Mouse (Mus musculus) gastrocnemius, adult 18-20 months (tissue): ENCODE results near the gene Ggcx. TPM values are rescaled to one million over a fixed set of nuclear protein-coding genes. Genes with fewer than 3 reads are reported as not detected.
A peak's percentile ranks its signal among the peaks of the same experiment; 100 is the strongest.

ENCODE experiments used
- DNase-seq: peaks from one replicate; pipeline ENCODE4 v3.0.0; 2021; ENCODE audit warnings: low spot score
- long read RNA-seq, 2 experiments: library from polyadenylated mRNA; stranded (forward); transcript quantifications; one replicate each; pipeline ENCODE4 v2.0.0; 2021
- total RNA-seq, 2 experiments: library from RNA; stranded (reverse); gene quantifications; 2 replicates each; pipeline ENCODE4 v1.2.3; 2021

Ggcx gene
- 10 to 100 TPM; 12.2 to 12.7 TPM for total RNA-seq
- long read RNA-seq, experiment 1, partial matches to known transcripts, result 1 of 8 reads
- long read RNA-seq, experiment 1, other reads (novel, unspliced or antisense), result 3 of 8 reads
- long read RNA-seq, experiment 2, partial matches to known transcripts, result 0 of 5 reads
- long read RNA-seq, experiment 2, other reads (novel, unspliced or antisense), result 1 of 5 reads

- DNase-seq, result peak; percentile 97
Observed at GRCm38 (mm10) chr6:72414076-72414756, at the start of gene Ggcx. Ggcx (plus strand) TSS chr6:72414308.

DNA sequence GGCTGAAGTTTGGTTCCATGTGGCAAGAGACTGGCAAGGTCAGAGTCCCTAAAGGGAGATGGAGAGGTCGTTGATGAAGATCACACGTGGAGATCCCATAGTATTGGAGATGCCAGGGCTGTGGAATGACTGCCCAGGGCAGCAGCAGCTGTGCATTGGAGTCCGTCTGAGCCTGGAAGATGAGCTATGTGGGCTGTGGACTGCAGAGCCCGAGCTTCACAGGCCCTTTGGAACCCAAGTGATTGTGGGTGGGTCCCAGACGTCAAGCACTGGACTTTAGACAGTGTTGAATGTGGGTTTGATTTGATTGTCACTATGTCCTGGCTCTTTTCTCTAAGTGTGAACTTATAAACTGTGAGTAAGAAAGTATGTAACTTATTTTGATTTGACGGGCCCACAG, 49.1 kb upstream of the Ggcx start:
- no peak for DNase-seq

GRCm38 (mm10) chr6:72366304-72366703, 47.8 kb upstream of the Ggcx start:
- no peak for DNase-seq

GRCm38 (mm10) chr6:72366844-72367443, 47.2 kb upstream of the Ggcx start, which contains the start of gene Rnf181:
Rnf181 (minus strand) TSS chr6:72366956.
- no peak for DNase-seq

DNA sequence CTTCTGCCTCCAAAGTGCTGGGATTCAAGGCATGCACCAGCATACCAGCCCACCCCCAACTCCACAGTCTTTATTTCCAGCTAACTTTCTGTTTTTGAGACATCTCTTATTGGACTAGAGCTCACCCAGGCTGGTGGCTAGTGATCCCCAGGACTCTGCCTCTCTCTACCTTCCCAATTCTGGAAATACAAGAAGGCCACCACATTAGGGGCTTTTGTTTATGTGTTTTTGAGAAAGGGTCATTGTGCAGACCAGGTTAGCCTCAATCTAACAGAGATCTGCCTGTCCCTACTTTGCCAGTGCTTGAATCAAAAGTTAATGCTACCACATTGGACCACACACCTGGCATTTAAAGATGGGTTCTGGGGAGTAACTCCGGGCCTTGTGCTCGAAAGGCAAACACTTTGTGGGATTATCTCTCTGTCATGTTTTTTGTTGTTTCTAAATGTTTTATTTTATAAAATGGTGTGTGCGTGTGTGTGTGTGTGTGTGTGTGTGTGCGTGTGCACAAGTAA, 46.6 kb upstream of the Ggcx start:
- no peak for DNase-seq

DNA sequence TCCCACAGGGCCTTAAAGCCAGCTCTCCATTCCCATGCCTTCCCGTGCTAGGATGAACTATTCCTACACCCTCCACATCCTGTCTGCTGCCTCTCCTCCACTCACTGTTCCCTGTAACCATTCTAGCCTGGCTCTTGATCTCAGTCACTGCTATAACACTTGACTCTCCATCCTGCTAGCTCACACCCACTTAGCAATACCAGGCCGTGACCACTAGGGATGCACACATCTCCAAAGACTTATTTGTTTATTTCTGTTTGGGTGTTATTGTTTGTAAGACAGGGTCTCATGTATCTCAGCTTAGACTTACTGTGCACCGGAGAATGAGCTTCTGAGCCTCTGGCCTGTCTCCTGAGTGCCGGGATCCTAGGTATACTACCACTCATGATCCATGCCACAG, 44.6 kb upstream of the Ggcx start:
- no peak for DNase-seq

- DNase-seq, result no peak
Observed at GRCm38 (mm10) chr6:72370091-72370490, 44.0 kb upstream of the Ggcx start.

DNA sequence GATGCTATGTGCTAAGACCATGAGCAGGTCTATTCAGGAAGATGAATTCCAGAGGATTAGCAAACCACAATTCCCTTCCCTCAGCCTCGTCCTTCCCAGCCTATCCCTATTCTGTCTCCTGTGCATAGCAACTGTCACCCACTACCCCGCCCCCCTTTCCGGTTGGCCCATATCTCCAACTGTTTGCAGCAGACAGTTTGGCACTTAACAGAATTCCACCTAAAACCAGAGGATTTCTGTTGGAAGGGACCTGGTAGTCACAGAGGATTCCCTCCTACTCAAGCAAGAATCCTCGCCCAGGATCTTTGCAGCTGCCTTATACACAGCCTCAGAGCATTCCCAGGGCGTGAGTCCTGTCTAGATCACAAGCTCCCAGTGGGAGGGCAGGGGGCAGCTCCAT, 43.0 kb upstream of the Ggcx start:
- no peak for DNase-seq

GRCm38 (mm10) chr6:72371571-72371970, 42.5 kb upstream of the Ggcx start:
- no peak for DNase-seq

DNA sequence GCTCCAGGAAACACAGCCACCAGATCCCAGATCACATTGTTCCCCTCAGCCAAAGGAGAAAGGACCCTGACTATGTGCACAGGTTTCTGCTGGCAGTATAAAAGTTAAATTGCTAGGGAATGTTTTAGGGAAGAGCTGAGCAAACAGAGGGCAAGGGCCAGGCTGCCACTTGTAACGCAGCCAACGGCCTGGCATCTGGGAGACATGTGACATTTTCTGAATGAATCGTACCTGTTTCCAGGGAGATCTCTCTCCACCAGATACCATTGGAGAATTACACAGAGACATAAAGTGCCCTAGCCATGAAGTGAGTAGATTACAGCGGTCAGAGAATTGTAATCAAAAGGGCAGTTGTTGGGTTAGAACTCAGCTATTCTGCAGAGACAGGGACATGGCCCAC, 40.9 kb upstream of the Ggcx start:
- no peak for DNase-seq

DNA sequence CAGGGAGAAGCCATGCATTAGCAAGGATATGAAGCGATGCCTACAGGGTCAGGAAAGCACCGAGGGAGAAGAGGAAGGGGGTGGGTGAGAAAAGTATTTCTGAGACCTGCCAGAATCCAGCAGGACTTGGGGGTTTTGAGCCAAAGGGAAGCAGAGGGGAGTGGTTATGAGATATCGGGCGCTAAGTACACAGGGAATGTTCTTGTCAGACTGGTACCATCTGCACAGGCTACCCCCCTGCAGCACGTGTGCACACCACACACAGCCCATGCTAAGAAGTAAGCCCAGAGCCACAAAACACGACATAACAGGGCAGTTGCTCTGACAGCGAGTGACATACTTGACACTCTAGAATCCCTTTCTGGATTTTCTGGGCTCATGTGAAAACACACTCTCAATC, 39.9 kb upstream of the Ggcx start:
- no peak for DNase-seq

- DNase-seq, result no peak
Observed at GRCm38 (mm10) chr6:72374820-72375563, 39.1 kb upstream of the Ggcx start.

GRCm38 (mm10) chr6:72378510-72379234, 35.4 kb upstream of the Ggcx start:
- no peak for DNase-seq

DNA sequence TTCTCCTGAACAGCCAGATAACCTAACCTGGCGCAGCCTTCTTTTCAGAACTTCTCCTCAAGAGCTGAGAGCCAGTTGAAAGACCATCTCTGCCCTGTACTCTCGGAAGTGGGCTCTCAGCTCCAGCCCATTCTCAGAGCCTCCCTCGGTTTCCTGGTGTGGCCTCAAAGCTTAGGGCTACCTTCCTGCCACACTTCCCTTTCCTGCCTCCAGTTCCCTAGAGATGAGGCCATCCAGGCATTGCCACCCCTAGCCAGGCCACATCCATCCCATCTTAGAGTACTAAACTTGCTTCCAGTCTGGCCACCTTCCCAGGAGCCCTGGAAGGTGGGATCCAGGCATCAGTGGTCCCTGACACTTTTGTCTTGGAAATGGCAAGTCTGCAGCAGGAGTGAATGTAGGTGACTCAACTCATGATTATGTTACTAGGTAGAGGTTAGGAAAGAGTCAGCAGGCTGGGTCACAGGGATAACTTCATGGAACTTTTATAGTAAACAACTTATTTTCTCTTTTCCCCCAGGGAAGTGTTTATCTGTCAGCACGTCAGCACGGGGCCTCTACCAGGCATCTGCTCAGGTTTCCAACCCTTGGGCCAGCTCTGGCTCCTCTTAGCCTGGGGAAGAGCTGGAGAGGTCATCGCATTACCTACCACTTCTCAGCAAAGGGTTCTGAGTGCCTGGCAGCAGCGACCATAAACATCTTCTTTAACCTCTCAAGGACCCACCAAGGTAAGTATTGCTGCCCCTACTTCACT, 34.6 kb upstream of the Ggcx start:
- peak; percentile 57 for DNase-seq

GRCm38 (mm10) chr6:72380131-72380770, 33.9 kb upstream of the Ggcx start, which contains the start of gene Vamp5:
Vamp5 (minus strand) TSS chr6:72380468.
- DNase-seq, result peak; percentile 86

DNA sequence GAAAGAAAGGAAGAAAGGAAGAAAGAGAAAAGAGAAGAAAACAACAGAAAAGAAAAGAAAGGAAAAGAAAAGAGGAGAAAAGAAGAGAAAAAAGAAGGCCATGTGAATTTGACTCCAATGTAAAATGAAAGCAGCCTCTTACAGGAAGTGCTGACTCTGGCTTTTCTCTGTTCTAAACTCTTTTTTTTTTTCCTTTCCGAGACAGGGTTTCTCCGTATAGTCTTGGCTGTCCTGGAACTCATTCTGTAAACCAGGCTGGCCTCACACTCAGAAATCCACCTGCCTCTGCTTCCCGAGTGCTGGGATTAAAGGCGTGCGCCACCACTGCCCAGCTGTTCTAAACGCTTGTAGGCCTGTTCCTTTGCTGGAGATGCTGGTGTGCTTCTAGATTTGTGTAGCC, 31.6 kb upstream of the Ggcx start:
- DNase-seq, result no peak

DNA sequence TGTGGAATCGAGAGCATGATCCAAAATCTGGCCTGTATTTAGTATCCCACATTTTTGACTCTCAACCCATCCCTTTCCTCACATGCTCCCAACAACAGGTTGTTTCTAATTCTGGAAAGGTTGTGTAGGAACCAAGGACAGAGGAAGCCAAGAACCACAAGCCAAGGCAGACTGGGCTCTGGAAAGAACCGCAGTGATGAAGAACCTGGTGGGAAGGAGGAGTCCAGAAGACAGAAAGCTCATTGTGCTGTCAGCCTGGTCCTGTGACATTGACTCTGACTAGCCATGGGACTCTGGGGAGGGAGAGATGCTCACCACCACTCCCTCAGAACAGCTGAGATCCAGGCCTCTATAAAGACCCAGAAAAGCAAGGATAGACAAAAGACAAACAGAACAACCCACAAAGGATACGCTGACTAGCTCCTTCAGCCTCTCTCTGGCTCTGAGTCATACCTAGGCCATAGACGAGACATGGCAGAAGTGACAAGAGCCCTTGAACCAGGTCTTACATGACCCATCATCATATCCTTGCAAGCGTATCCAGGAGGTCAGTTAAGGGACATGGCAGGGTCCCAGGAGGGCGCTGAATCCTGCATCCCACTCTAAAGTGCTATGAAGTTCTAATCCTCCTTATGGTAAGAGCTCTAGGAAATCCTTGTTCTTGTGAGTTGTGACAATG, 30.8 kb upstream of the Ggcx start:
- no peak for DNase-seq

DNA sequence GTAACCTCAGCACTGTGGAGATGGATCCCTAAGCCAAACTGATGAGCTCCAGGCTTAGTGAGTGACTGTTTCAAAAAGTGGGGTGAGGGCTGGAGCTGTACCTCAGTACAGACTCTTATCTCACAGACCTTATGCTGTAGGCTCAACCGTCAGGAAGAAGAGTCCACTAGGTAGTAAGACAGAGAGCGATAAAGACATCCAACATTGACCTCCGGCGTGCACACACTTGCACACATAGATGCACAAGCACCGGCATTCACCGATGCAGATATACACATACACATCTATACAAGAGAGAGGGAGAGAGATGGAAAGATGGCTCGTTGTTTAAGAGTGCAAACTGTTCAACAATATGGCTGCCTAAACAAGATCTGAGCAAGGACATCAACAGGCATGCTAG, 30.2 kb upstream of the Ggcx start:
- DNase-seq, result no peak

- no peak for DNase-seq
Observed at GRCm38 (mm10) chr6:72385258-72385657, 28.9 kb upstream of the Ggcx start.
